Mouse (Mus musculus) forebrain, embryonic 14.5 days (tissue): ENCODE results near the gene Klk1b4. TPM values are rescaled to one million over a fixed set of nuclear protein-coding genes. Genes with fewer than 3 reads are reported as not detected.
"Not testable (repeated sequence)": the region's sequence is repeated elsewhere in the genome, so short reads cannot be mapped to it uniquely, and the experiment has no call there.

Experiments
- ATAC-seq: fragments of 200-750 bp; cut with Nextera tagmentation; 2 replicates; pipeline ENCODE4 v1.8.0; 2017; ENCODE audit warnings: mild to moderate bottlenecking, moderate library complexity
- DNase-seq: peaks from one replicate; pipeline ENCODE4 v3.0.0-alpha.2; 2015; ENCODE audit warnings: low spot score
- H3K27ac ChIP-seq: fragments of 300-500 bp; sonication (generic); 2 replicates; pipeline ENCODE4 v1.5.1; 2014; ENCODE audit warnings: low read depth, mild to moderate bottlenecking, control low read depth, low read length, moderate library complexity
- H3K27me3 ChIP-seq: fragments of 300-500 bp; sonication (generic); replicated peaks from 2 replicates; pipeline ENCODE4 v1.6.1; 2014; ENCODE audit warnings: low read length, control low read depth, mixed read lengths; ENCODE audit not compliant: control insufficient read depth, insufficient read depth
- H3K36me3 ChIP-seq: fragments of 300-500 bp; sonication (generic); 2 replicates; pipeline ENCODE4 v1.6.1; 2014; ENCODE audit warnings: low read length, control low read depth; ENCODE audit not compliant: control insufficient read depth, insufficient read depth
- H3K4me1 ChIP-seq: fragments of 300-500 bp; sonication (generic); 2 replicates; pipeline ENCODE4 v1.6.1; 2014; ENCODE audit warnings: antibody characterized with exemption, low read length, control low read depth; ENCODE audit not compliant: control insufficient read depth, insufficient read depth
- H3K4me2 ChIP-seq: fragments of 300-500 bp; sonication (generic); 2 replicates; pipeline ENCODE4 v1.6.1; 2014; ENCODE audit warnings: mild to moderate bottlenecking, control low read depth, low read length
- H3K4me3 ChIP-seq: fragments of 300-500 bp; sonication (generic); 2 replicates; pipeline ENCODE4 v1.5.1; 2014; ENCODE audit warnings: low read depth, low read length, control low read depth
- H3K9ac ChIP-seq: fragments of 300-500 bp; sonication (generic); 2 replicates; pipeline ENCODE4 v1.6.1; 2014; ENCODE audit warnings: mild to moderate bottlenecking, low read length, control low read depth, moderate library complexity
- H3K9me3 ChIP-seq: fragments of 300-500 bp; sonication (generic); replicated peaks from 2 replicates; pipeline ENCODE4 v1.6.1; 2016; ENCODE audit warnings: low read length, control low read depth, mixed read lengths; ENCODE audit not compliant: control insufficient read depth
- WGBS: fragments of 180-500 bp; shearing (Covaris S2); extraction: QIAGEN DNeasy Blood & Tissue Kit; methylation state at CpG from one replicate; pipeline ENCODE4 v1.1.7; 2014; 5-methylcytosine and 5-hydroxymethylcytosine counted together
- polyA plus RNA-seq: library from polyadenylated mRNA; unstranded; fragments of >200 nt; fragmentation: Nextera tagmentation; extraction: Ambion mirVana; gene quantifications from 2 replicates; pipeline ENCODE4 v1.2.1, GENCODE M21; 2014

Gene Klk1b4
- polyA plus RNA-seq, 1 experiment from 2014 or later: not detected

DNA sequence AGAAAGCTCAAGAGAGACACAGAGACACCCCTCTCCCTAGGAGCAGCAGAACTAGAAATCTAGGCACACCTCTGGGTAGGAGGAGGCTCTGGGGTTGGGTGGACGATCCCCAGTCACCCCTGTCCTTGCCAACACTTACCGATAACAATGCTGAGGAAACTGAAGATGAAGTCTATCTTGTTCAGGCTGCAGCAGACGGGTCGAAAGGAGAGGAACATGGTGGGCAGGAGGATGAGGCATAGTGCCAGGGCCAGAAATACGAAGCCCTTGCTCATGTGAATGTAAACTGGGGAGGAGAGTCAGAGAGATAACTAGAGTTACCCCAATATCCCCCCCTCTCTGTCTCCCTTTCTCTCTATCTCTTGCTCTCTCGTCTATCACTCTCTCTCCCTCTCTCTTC is 15.1 kb downstream of the Klk1b4 start:
- not testable (repeated sequence) for H3K4me2 ChIP-seq, ATAC-seq, H3K36me3 ChIP-seq, DNase-seq, H3K9ac ChIP-seq, H3K27ac ChIP-seq, H3K4me1 ChIP-seq, H3K27me3 ChIP-seq, H3K4me3 ChIP-seq, H3K9me3 ChIP-seq
- WGBS: 86% methylated on average over 6 of the region's 6 CpGs

DNA sequence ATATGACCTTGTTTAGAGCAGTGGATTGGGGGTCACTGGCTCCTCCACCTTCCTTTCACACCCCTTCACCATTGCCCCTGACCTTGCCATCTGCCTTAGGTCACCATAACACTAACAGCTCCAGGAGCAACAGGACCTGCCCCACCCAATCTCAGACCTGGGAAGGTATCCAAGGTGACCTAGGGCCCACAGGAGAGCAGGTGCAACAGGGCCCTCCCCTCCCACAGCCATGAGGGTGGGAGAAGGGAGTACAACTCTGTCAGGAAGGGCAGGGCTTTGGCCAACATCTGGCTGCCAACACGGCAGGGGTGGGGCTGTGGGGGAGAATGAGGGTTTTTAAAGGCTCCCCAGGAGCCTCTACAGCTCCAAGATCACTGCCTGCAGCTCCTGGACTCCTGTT is 17.8 kb downstream of the Klk1b4 start, which contains the start of gene Klk1:
Klk1 (plus strand) TSS at position 285 of the 400 bp plus-strand sequence.
- Histone ChIP-seq H3K27me3 (no peaks in the 10 kb centered on the region), H3K36me3 (no peaks in the 10 kb centered on the region), H3K4me3 (no peak within 1 kb of the TSS), H3K9ac (no peak within 1 kb of the TSS), H3K4me1 (no peaks in the 10 kb centered on the region), H3K27ac (no peak within 1 kb of the TSS), H3K4me2 (no peak within 1 kb of the TSS), H3K9me3 (no peaks in the 10 kb centered on the region)
- ATAC-seq (no peak), DNase-seq (no peak)
- WGBS: 23% methylated on average over 1 of the region's 1 CpGs

DNA sequence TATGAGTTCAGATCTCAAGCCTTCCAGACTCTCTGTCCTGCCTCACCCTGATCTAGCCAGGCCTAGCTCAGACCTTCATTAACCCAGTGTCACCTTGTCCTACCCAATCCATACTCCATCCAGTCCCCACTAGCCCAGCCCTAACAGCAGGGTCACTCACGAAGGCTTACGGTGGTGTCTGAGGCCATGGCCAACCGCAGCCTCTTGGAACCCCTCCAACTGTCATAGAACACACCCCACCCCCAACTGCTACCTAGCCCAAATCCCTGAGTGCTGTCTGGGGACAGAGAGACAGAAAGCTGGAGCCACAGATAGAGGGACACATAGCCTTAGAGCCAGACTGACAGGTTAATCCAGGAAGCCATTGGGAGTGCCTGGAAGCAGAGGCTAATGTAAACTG is 28.7 kb downstream of the Klk1b4 start, which contains the start of gene Gm36864:
Gm36864 (plus strand) TSS at position 269 of the 400 bp plus-strand sequence.
- Histone ChIP-seq H3K4me2 (no peak within 1 kb of the TSS), H3K27ac (no peak within 1 kb of the TSS), H3K4me3 (no peak within 1 kb of the TSS), H3K27me3 (no peaks in the 10 kb centered on the region), H3K36me3 (no peaks in the 10 kb centered on the region), H3K9ac (no peak within 1 kb of the TSS), H3K4me1 (no peaks in the 10 kb centered on the region), H3K9me3 (no peaks in the 10 kb centered on the region)
- DNase-seq (no peak), ATAC-seq (no peak)
- WGBS: 77% methylated on average over 3 of the region's 3 CpGs

DNA sequence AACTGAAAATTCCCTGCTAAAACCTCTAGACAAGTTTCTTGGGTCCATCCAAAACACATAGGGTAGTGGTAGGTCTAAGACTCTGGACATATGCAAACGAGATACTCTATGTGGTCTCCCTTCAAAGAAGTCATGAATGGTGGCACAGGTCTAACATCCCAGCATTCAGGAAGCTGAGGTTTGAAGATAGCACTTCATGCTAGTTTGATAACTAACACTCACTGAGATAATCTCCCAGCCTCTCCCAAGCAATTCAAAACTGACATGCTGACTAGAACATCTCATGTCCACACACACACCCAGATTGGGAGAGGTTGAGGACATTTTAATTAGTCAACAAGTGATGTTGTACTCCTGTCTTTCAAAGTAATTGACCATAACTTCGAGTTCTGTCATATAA is 32.7 kb downstream of the Klk1b4 start:
- ATAC-seq: no peak
- Histone ChIP-seq H3K9me3 (no peaks in the 10 kb centered on the region), H3K27me3 (no peaks in the 10 kb centered on the region), H3K4me2 (no peak overlapping the region), H3K27ac (no peak overlapping the region), H3K9ac (no peak overlapping the region), H3K4me1 (no peaks in the 10 kb centered on the region), H3K36me3 (no peaks in the 10 kb centered on the region), H3K4me3 (no peak overlapping the region)
- no peak for DNase-seq
- WGBS: 51% methylated on average over 2 of the region's 2 CpGs

DNA sequence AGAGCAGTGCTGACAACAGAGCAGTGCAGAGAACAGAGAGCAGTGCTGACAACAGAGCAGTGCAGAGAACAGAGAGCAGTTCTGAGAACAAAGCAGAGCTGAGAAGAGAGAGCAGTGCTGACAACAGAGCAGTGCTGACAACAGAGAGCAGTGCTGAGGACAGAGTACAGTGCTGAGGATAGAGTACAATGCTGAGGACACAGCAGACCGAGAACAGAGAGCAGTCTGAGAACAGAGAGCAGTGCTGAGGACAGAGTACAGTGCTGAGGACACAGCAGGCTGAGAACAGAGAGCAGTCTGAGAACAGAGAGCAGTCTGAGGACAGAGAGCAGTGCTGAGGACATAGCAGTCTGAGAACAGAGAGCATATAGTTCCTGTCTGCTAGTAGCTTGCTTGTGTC is 33.5 kb downstream of the Klk1b4 start:
- H3K9ac ChIP-seq: no peak overlapping the region
- no peak overlapping the region for H3K27ac ChIP-seq
- ATAC-seq (no peak), DNase-seq (no peak)
- H3K36me3 ChIP-seq: no peaks in the 10 kb centered on the region
- no peaks in the 10 kb centered on the region for H3K9me3 ChIP-seq
- no peak overlapping the region for H3K4me2 ChIP-seq
- WGBS: 58% methylated on average over 1 of the region's 1 CpGs
- H3K27me3 ChIP-seq: no peaks in the 10 kb centered on the region
- H3K4me1 ChIP-seq: peaks cover 4% of the 10 kb centered on the region
- H3K4me3 ChIP-seq: no peak overlapping the region

DNA sequence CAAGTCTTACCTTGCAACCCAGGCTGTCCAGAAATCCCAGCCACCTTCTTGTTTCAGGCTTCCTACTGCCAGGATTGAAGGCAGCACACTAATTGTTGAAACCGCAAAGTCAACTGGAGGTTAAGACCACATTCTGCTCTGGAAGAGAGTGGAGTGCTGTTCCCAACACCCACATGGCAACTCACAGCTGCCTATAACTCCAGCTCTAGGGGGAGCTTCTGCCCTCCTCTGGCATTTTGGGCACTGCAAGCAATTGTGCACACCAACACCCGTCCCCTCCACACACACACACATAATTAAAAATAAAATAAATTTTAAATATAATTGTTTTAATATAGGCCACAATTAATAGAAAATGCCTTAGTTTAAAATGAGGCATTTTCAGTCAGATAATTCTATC is 33.9 kb downstream of the Klk1b4 start:
- WGBS: 69% methylated on average over 2 of the region's 2 CpGs
- ATAC-seq (no peak), DNase-seq (no peak)

DNA sequence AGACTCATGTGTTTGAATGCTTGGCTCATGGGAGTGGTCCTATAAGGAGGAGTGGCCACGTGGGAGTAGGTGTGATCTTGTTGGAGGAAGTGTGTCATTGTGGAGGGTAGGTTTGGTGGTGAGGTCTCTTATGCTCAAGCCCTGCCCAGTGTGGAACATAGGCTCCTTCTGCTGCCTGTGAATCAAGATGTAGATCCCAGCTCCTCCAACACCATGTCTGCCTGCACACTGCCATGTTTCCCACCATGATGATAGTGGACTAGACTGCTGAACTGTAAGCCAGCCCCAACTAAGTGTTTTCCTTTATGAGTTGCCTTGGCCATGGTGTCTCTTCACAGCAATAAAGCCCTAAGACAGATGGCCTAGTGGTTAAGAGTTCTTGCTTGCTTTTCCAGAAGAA is 36.8 kb downstream of the Klk1b4 start:
- H3K9me3 ChIP-seq: no peaks in the 10 kb centered on the region
- no peaks in the 10 kb centered on the region for H3K27me3 ChIP-seq
- no peak for DNase-seq
- H3K4me1 ChIP-seq: peaks cover 10% of the 10 kb centered on the region
- no peak overlapping the region for H3K4me2 ChIP-seq
- H3K4me3 ChIP-seq: no peak overlapping the region
- peaks cover 14% of the 10 kb centered on the region for H3K36me3 ChIP-seq
- no peak overlapping the region for H3K9ac ChIP-seq
- no peak for ATAC-seq
- WGBS: 44% methylated on average over 1 of the region's 1 CpGs
- no peak overlapping the region for H3K27ac ChIP-seq

More for the DNA sequence above, 33.9 kb downstream of the Klk1b4 start:
- Histone ChIP-seq H3K4me1 (peaks cover 4% of the 10 kb centered on the region), H3K36me3 (no peaks in the 10 kb centered on the region), H3K27me3 (no peaks in the 10 kb centered on the region), H3K27ac (no peak overlapping the region), H3K4me3 (no peak overlapping the region), H3K9ac (no peak overlapping the region), H3K4me2 (no peak overlapping the region), H3K9me3 (no peaks in the 10 kb centered on the region)

DNA sequence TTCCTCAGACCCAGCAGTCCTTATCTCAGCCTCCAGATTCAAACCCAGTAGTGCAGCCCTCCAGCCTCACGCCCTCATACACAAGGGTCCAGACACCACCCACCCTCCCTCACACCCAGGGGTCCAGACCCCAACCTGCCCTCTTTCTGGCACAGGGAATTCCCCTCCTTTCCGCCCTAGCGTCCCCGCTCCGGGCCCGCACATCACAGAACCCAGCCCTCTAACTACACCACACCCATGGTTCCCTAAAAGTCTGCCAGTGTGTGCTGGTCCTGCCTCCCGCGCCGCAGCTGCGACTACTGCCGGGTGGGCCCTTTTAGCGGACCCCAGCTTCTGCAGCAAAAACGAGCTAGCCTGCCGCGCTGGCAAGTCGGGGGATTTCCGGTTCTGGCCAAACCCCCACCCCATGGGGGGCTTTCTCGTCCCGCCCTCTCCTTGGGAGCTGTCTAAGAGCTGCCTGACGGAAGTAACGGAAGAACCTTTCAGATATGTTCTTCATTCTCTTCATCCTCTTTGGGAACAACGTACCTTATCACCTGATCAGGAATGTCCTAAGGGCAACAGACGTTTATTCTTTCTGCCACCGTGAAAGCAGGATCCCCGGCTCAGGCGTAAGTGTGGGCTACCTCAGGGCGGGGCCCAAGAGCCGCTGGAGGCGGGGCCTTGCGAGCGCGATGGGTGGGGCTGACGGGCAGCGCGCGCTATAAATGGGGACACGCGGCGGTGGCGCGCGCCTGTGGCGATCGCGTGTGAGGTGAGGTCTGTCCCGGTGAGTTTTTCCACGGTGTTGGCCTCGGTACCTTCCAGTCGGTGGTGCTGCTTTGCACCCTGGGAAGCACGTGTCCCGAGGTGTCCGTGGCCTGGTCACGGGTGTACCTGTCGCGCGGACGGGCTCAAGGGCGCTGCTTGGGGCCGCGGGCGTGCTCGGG is 39.1 kb downstream of the Klk1b4 start, which contains the start of the genes 1700028J19Rik and 2410002F23Rik:
1700028J19Rik (minus strand) TSS at position 641 of the 929 bp plus-strand sequence.
2410002F23Rik (plus strand) TSS at position 668 of the 929 bp plus-strand sequence.
- Histone ChIP-seq H3K4me2 (peak within 1 kb of the TSS; percentile 84), H3K27ac (peak within 1 kb of the TSS; percentile 91), H3K36me3 (peaks cover 36% of the 10 kb centered on the region), H3K4me3 (peak within 1 kb of the TSS; percentile 85), H3K4me1 (peaks cover 10% of the 10 kb centered on the region), H3K27me3 (no peaks in the 10 kb centered on the region), H3K9ac (peak within 1 kb of the TSS; percentile 96), H3K9me3 (no peaks in the 10 kb centered on the region)
- under 1% methylated on average over 62 of the region's 62 CpGs for WGBS
- DNase-seq (peak; percentile 96), ATAC-seq (peak; percentile 90)

DNA sequence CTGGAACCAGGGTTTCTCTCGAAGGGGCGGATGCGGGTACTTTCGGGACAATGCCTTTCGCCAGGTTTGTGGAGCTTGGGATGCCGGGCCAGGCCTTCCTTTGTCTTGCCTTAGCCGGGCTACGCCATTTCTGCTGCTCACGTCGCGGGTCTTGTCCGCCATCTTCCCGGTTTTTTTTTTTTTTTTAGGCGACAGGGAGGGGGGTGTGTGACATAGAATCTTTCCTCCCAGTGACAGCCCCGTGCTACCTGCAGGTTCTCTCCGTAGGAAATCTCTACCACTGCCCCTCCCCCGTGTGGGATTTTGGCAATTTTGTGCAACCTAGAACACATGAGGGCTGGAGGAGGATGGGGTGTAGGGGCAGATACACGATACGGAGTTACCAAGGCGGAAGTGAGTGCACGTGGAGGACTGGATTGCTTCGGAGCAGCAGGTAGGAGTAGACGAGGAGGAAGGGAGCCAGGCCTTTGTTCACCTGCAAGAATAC is 39.8 kb downstream of the Klk1b4 start:
- H3K36me3 ChIP-seq: peaks cover 41% of the 10 kb centered on the region

More for the DNA sequence above, 39.8 kb downstream of the Klk1b4 start:
- DNase-seq (peak; percentile 77), ATAC-seq (peak; percentile 50)
- WGBS: under 1% methylated on average over 23 of the region's 23 CpGs
- Histone ChIP-seq H3K9me3 (no peaks in the 10 kb centered on the region), H3K9ac (peak overlapping the region; percentile 96), H3K4me1 (peaks cover 10% of the 10 kb centered on the region), H3K4me3 (peak overlapping the region; percentile 85), H3K27me3 (no peaks in the 10 kb centered on the region), H3K27ac (peak overlapping the region; percentile 91), H3K4me2 (peak overlapping the region; percentile 84)
